Mouse (Mus musculus): ENCODE data around the gene Scml4. TPM values are rescaled to one million over a fixed set of nuclear protein-coding genes. Genes with fewer than 3 reads are reported as not detected.

Scml4 gene
- polyA plus RNA-seq, 1 experiment from 2014 or later = 18.2 TPM

DNA sequence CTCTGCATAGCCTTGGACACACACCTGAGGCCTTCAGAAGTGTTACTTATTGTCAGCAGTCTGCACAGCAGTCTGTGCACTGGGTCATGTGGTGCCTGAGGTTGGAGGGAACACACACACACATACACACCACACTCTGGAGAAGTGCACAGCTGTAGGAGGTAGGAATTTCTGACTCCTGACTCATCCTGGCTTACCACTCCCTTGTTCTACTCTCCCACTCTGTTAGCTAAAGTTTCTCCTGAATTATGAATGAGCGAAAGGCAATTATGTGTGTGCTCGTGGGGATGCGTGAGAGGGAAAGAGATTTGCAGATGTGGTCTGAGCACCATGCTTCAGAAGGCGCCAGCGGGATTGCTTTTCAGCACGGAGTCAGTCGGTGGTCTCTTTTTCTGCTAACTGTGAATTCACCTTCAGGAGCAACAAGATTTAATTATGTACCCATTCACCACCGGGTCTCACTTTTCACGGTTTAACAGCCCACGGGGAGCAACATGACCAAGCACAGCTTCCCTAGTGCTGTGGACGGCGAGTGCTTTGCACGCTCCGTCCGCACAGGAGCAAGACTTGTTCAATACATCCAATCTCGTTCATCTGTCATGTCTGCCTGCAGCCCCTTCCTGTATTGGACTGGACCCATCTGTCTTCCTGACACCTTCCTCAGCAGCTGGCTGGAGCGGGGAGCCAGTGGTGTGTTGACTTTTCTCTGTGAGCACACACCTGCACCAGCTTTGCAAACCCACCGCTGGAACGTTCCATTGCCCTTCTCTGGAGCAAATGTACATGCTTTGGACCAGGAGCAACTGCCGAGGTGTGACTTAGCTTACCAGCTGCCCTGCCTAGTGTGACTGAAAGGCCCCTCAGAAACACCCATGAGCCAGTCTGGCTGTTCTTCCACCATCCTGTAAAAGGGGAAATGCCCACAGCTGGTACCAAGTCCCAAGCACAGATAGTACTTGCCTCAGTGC is 91.2 kb downstream of the Scml4 start:
- 59% methylated on average over 20 of the region's 20 CpGs for WGBS
- H3K9me3 ChIP-seq (ENCODE audit: control insufficient read depth, low read length) = no peaks in the 10 kb centered on the region
- H3K4me1 ChIP-seq (ENCODE audit: control insufficient read depth, insufficient read depth, low read length) = peaks cover 3% of the 10 kb centered on the region; the same call in 1 of the 2 replicates
- DNase-seq (peak; percentile 57), ATAC-seq (ENCODE audit: low FRiP score, low TSS enrichment) (peak; percentile 49; the same call in 1 of the 2 replicates)
- H3K4me3 ChIP-seq (replicated peaks; ENCODE audit: low read depth, low read length) = no peak overlapping the region
- no peaks in the 10 kb centered on the region for H3K27me3 ChIP-seq (ENCODE audit: control insufficient read depth, insufficient read depth, low read length)
- 0 out of 2 replicates have a peak overlapping the region, but pooled peaks have one; percentile 41 for H3K27ac ChIP-seq (replicated peaks; ENCODE audit: low read depth, low read length)
- H3K36me3 ChIP-seq (ENCODE audit: control insufficient read depth, insufficient read depth, low read length) = no peaks in the 10 kb centered on the region
- H3K9ac ChIP-seq (replicated peaks; ENCODE audit: low read length) = no peak overlapping the region
- H3K4me2 ChIP-seq (ENCODE audit: low read length) = no peak overlapping the region

DNA sequence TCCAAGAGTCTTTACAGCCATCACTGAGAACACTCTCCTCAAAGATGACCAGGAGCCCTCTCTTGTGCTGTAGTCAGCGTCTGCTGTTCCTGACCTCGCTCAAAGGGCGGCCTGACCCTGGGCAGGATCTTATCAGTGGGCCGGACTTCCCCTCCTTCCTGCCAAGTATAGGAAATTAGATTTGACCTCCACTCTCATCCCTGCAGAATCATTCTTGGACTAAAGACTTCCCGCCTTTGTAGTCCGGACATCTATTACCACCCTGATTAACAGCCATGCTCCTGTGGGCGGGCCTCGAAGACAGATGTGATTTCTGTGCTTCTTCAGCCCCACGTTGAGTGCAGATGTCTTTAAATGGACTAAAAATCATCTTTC is 91.9 kb downstream of the Scml4 start:
- H3K9ac ChIP-seq (replicated peaks; ENCODE audit: low read length) = no peak overlapping the region
- no peak for ATAC-seq (ENCODE audit: low FRiP score, low TSS enrichment)

GRCm38 (mm10) chr10:42953601-42954000 is 93.4 kb downstream of the Scml4 start:
- no peak overlapping the region for H3K27ac ChIP-seq (replicated peaks; ENCODE audit: low read depth, low read length)
- H3K9ac ChIP-seq (replicated peaks; ENCODE audit: low read length) = no peak overlapping the region
- H3K36me3 ChIP-seq (ENCODE audit: control insufficient read depth, insufficient read depth, low read length) = no peaks in the 10 kb centered on the region
- H3K27me3 ChIP-seq (ENCODE audit: control insufficient read depth, insufficient read depth, low read length) = peaks cover 5% of the 10 kb centered on the region; the same call in 1 of the 2 replicates
- peaks cover 3% of the 10 kb centered on the region for H3K4me1 ChIP-seq (ENCODE audit: control insufficient read depth, insufficient read depth, low read length)
- no peak overlapping the region for H3K4me2 ChIP-seq (ENCODE audit: low read length)
- no peak for ATAC-seq (ENCODE audit: low FRiP score, low TSS enrichment)
- 73% methylated on average over 5 of the region's 5 CpGs for WGBS
- H3K9me3 ChIP-seq (ENCODE audit: control insufficient read depth, low read length) = no peaks in the 10 kb centered on the region
- DNase-seq = no peak
- H3K4me3 ChIP-seq (replicated peaks; ENCODE audit: low read depth, low read length) = no peak overlapping the region

More for the DNA sequence above, 91.9 kb downstream of the Scml4 start:
- H3K36me3 ChIP-seq (ENCODE audit: control insufficient read depth, insufficient read depth, low read length) = no peaks in the 10 kb centered on the region
- H3K4me1 ChIP-seq (ENCODE audit: control insufficient read depth, insufficient read depth, low read length) = peaks cover 3% of the 10 kb centered on the region; the same call in 1 of the 2 replicates
- no peak overlapping the region for H3K4me2 ChIP-seq (ENCODE audit: low read length)
- H3K27ac ChIP-seq (replicated peaks; ENCODE audit: low read depth, low read length) = no peak overlapping the region
- H3K27me3 ChIP-seq (ENCODE audit: control insufficient read depth, insufficient read depth, low read length) = 0 out of 2 replicates have a peak, but pooled peaks cover under 1% of the 10 kb centered on the region
- H3K4me3 ChIP-seq (replicated peaks; ENCODE audit: low read depth, low read length) = no peak overlapping the region
- 76% methylated on average over 9 of the region's 9 CpGs for WGBS
- no peaks in the 10 kb centered on the region for H3K9me3 ChIP-seq (ENCODE audit: control insufficient read depth, low read length)
- no peak for DNase-seq

DNA sequence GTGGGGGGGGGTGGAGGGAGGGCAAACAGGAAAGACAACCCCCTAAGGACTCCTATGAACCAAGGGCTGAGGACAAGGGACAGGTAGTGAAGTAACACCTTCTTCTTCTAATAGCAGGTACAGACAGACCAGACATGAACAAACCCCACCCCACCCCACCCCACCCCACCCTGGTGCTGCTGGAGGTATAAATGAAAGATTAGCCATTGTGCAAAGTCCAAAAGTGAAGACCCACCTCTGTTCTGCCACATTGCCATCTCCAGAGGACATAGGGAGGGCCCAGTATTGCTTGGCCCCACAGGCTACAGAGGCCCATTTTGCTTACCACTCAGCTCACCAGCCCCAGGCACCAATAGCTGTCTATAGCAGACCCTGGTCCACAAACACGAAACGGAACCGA is 95.0 kb downstream of the Scml4 start:
- no peak for ATAC-seq (ENCODE audit: low FRiP score, low TSS enrichment)
- H3K4me2 ChIP-seq (ENCODE audit: low read length) = no peak overlapping the region
- H3K4me3 ChIP-seq (replicated peaks; ENCODE audit: low read depth, low read length) = no peak overlapping the region
- H3K4me1 ChIP-seq (ENCODE audit: control insufficient read depth, insufficient read depth, low read length) = peaks cover 8% of the 10 kb centered on the region
- peaks cover 5% of the 10 kb centered on the region; the same call in 1 of the 2 replicates for H3K27me3 ChIP-seq (ENCODE audit: control insufficient read depth, insufficient read depth, low read length)
- H3K36me3 ChIP-seq (ENCODE audit: control insufficient read depth, insufficient read depth, low read length) = no peaks in the 10 kb centered on the region
- H3K9ac ChIP-seq (replicated peaks; ENCODE audit: low read length) = no peak overlapping the region
- no peak overlapping the region for H3K27ac ChIP-seq (replicated peaks; ENCODE audit: low read depth, low read length)
- no peak for DNase-seq
- H3K9me3 ChIP-seq (ENCODE audit: control insufficient read depth, low read length) = no peaks in the 10 kb centered on the region
- 97% methylated on average over 3 of the region's 3 CpGs for WGBS

- DNase-seq (peak; percentile 94), ATAC-seq (ENCODE audit: low FRiP score, low TSS enrichment) (peak; percentile 75; the same call in 1 of the 2 replicates)
- no peaks in the 10 kb centered on the region for H3K36me3 ChIP-seq (ENCODE audit: control insufficient read depth, insufficient read depth, low read length)
- peaks cover 5% of the 10 kb centered on the region; the same call in 1 of the 2 replicates for H3K4me1 ChIP-seq (ENCODE audit: control insufficient read depth, insufficient read depth, low read length)
- peak overlapping the region; percentile 26 for H3K4me3 ChIP-seq (replicated peaks; ENCODE audit: low read depth, low read length)
- no peaks in the 10 kb centered on the region for H3K9me3 ChIP-seq (ENCODE audit: control insufficient read depth, low read length)
- 5% methylated on average over 21 of the region's 21 CpGs for WGBS
- H3K4me2 ChIP-seq (ENCODE audit: low read length) = peak overlapping the region; percentile 55
- H3K9ac ChIP-seq (replicated peaks; ENCODE audit: low read length) = peak overlapping the region; percentile 45
- no peak overlapping the region; the same call in 1 of the 2 replicates for H3K27ac ChIP-seq (replicated peaks; ENCODE audit: low read depth, low read length)
- H3K27me3 ChIP-seq (ENCODE audit: control insufficient read depth, insufficient read depth, low read length) = peaks cover 5% of the 10 kb centered on the region; the same call in 1 of the 2 replicates
These were observed 97.9 kb downstream of the Scml4 start for GRCm38 (mm10) chr10:42957881-42958651.

DNA sequence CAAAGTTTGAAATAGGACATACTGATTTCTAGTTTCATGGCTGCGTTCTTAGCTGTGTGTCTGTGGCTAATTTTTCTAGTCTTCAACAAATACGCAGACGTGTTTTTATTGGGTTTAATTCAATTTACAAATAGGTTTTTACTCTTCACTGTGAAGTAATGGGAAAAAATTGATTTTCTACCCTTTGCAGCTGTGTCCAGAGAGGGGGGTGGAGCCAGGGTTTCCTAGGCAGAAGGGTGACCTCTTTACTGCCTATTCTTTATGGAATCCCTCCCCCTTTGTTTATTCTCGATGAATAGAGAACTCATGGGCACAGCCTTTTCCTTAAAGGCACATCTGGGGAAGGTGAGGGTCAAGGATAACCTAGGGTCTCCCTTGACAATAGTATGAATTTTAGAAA is 98.5 kb downstream of the Scml4 start:
- Histone ChIP-seq H3K9me3 (ENCODE audit: control insufficient read depth, low read length) (no peaks in the 10 kb centered on the region), H3K4me3 (replicated peaks; ENCODE audit: low read depth, low read length) (peak overlapping the region; percentile 26)
- WGBS = 56% methylated on average over 4 of the region's 4 CpGs

GRCm38 (mm10) chr10:42961771-42962170 is 101.6 kb downstream of the Scml4 start:
- Histone ChIP-seq H3K4me3 (replicated peaks; ENCODE audit: low read depth, low read length) (no peak overlapping the region), H3K9ac (replicated peaks; ENCODE audit: low read length) (no peak overlapping the region), H3K36me3 (ENCODE audit: control insufficient read depth, insufficient read depth, low read length) (no peaks in the 10 kb centered on the region), H3K9me3 (ENCODE audit: control insufficient read depth, low read length) (no peaks in the 10 kb centered on the region), H3K4me2 (ENCODE audit: low read length) (no peak overlapping the region), H3K27ac (replicated peaks; ENCODE audit: low read depth, low read length) (no peak overlapping the region), H3K4me1 (ENCODE audit: control insufficient read depth, insufficient read depth, low read length) (peaks cover 5% of the 10 kb centered on the region; the same call in 1 of the 2 replicates), H3K27me3 (ENCODE audit: control insufficient read depth, insufficient read depth, low read length) (peaks cover 5% of the 10 kb centered on the region; the same call in 1 of the 2 replicates)
- ATAC-seq (ENCODE audit: low FRiP score, low TSS enrichment) (no peak), DNase-seq (no peak)
- WGBS = 61% methylated on average over 6 of the region's 6 CpGs

More for the DNA sequence above, 98.5 kb downstream of the Scml4 start:
- DNase-seq (no peak), ATAC-seq (ENCODE audit: low FRiP score, low TSS enrichment) (0 out of 2 replicates have a peak, but pooled peaks have one; percentile 22)
- Histone ChIP-seq H3K4me2 (ENCODE audit: low read length) (peak overlapping the region; percentile 55), H3K36me3 (ENCODE audit: control insufficient read depth, insufficient read depth, low read length) (no peaks in the 10 kb centered on the region), H3K4me1 (ENCODE audit: control insufficient read depth, insufficient read depth, low read length) (peaks cover 5% of the 10 kb centered on the region; the same call in 1 of the 2 replicates), H3K27me3 (ENCODE audit: control insufficient read depth, insufficient read depth, low read length) (peaks cover 5% of the 10 kb centered on the region; the same call in 1 of the 2 replicates), H3K9ac (replicated peaks; ENCODE audit: low read length) (peak overlapping the region; percentile 45; the same call in 1 of the 2 replicates), H3K27ac (replicated peaks; ENCODE audit: low read depth, low read length) (no peak overlapping the region)

GRCm38 (mm10) chr10:42962181-42962601 is 102.0 kb downstream of the Scml4 start:
- no peak overlapping the region for H3K4me3 ChIP-seq (replicated peaks; ENCODE audit: low read depth, low read length)
- H3K27me3 ChIP-seq (ENCODE audit: control insufficient read depth, insufficient read depth, low read length) = peaks cover 3% of the 10 kb centered on the region; the same call in 1 of the 2 replicates
- H3K4me2 ChIP-seq (ENCODE audit: low read length) = no peak overlapping the region
- 91% methylated on average over 6 of the region's 6 CpGs for WGBS
- no peak for DNase-seq
- no peak overlapping the region for H3K9ac ChIP-seq (replicated peaks; ENCODE audit: low read length)
- H3K36me3 ChIP-seq (ENCODE audit: control insufficient read depth, insufficient read depth, low read length) = no peaks in the 10 kb centered on the region
- no peaks in the 10 kb centered on the region for H3K9me3 ChIP-seq (ENCODE audit: control insufficient read depth, low read length)
- no peak for ATAC-seq (ENCODE audit: low FRiP score, low TSS enrichment)
- H3K4me1 ChIP-seq (ENCODE audit: control insufficient read depth, insufficient read depth, low read length) = peaks cover 5% of the 10 kb centered on the region; the same call in 1 of the 2 replicates
- no peak overlapping the region for H3K27ac ChIP-seq (replicated peaks; ENCODE audit: low read depth, low read length)

Measured in midbrain, embryonic 14.5 days (tissue).